Mouse (Mus musculus) bone marrow macrophage, adult 2 months (primary cell): ENCODE data around the gene Dnajc8.

Source experiments
- CTCF ChIP-seq: IDR thresholded peaks from 2 replicates; pipeline ENCODE4 v1.5.1; 2012; ENCODE audit warnings: low read depth, mild to moderate bottlenecking, low read length, moderate library complexity
- POLR2A ChIP-seq: IDR thresholded peaks from 2 replicates; pipeline ENCODE4 v1.6.1; 2012; ENCODE audit warnings: mild to moderate bottlenecking, low read depth, low read length, borderline replicate concordance

DNA sequence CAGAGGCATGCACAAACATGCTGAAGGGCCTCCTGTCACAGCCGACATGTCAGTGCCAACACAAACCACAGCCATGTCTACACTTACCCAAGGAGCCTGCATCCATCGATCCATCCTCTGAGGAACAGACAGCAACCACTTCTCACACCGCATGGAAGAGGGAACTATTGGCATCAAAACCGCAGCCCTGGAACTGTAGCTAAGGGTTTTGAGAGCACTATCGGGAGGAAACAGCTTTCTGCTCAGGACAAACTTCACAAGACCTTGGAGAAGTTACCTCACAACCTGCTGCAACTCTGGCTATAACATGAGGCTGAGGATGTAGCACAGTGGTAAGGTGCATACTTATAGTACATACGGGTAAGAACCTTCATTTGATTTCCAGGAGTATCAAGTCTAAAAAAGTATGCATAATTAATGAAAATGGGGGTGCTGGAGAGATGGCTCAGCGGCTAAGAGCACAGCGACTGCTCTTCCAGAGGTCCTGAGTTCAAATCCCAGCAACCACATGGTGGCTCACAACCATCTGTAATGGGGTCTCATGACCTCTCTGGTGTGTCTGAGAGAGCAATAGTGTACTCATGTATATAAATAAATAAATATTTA is 7.3 kb upstream of the Dnajc8 start:
- TF ChIP-seq CTCF (no peak), POLR2A (no peak)
